Mouse (Mus musculus): ENCODE measurements around the gene Dagla. TPM values are rescaled to one million over a fixed set of nuclear protein-coding genes. Genes with fewer than 3 reads are reported as not detected.

The Dagla gene
- total RNA-seq, 2 experiments from 2014 or later, result 131 to 134 TPM

DNA sequence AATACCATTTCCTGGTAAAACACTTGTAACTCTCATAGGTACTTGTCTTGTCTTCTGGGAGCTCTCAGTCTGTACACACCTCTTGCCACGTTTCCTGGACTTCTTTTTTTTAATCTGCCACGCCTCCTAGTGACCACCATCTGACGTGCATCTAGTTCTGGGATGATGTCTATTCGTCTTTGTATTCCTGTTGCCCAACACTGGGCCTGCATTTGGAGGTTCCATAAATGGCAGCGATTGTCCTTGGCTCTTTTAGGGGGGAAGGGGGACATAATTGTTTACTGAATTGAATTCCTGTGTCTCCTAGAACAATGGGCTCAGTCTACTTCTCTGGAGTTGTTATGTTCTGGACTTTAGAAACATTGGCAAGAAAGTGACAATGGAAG is 100.1 kb downstream of the Dagla start:
- DNase-seq (ENCODE audit: low spot score in 2 of 2), result no peak

DNA sequence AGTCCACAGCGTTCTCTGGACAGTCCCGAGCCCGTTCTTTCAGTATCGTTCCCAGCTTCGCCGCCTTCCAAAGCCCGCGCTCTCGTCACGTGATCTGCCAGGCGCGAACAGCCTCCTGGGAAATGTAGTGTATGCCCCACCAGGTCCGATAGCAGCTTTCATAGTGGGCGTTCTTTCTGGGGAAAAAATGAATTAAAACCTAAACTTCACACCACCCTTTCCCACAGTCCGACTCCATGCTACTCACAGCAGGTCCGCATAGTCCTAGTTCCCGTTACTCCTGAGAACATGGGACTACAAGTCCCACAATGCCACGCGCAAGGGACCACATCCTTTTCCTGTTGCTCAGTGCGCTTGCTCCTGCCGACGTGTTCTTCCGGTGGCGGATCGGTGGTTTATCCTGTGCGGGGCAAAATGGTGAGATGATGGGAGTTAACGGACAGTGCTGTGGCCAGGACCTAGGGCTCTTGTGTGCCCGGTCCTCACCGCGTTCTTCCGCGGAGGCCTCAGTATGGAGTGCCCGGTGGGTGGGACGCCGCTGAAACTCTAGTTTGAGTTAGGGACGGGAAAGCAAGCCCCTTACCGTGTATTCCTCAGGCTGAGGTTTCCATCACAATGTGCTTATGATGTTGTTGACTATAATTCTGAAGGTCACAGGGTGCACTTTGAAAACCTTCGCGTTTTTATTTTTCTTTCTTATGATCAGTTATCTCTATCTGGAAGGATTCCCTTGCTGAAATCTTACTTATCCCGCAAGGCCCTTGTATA is 100.6 kb downstream of the Dagla start, which contains the start of the genes Tmem258 and Fen1:
TSS of gene Tmem258 (plus strand) at position 167 of the 768 bp plus-strand sequence.
TSS of gene Fen1 (minus strand) at position 322 of the 768 bp plus-strand sequence.
- DNase-seq (ENCODE audit: low spot score in 2 of 2), result peak; percentile 94 to 95

DNA sequence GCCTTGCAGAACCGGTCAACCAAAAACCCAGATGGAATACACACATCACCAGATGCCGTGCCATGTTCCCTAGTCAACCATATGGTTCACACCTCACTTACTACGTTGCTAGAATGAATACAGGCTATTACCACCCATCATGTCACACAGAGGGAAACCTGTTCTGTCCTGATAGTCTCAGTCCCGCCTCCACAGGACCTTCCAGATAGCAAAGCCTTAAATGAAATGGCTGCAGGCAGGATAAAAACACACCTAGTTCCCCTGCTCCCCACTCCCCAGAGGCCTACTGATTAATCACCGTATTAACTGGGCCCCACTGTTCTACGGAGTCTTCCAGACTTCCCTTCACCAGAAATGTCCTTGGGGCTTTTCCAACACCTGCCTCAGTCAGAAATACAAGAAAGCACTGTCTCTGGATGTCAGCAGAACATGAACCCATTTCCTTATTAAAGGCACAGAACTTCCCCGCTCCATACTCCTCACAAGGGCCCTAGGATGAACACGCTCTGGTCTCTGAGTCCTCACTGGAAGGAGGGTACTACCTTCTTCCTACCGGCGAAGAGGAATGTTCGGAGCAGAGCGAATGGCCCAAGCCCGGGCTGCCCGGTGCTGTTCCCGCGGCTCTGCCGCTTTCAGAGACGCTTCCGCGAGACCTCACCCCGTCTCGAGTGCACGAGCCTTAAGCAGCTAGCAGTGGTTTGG is 101.4 kb downstream of the Dagla start:
- no peak for DNase-seq (ENCODE audit: low spot score in 2 of 2)

DNA sequence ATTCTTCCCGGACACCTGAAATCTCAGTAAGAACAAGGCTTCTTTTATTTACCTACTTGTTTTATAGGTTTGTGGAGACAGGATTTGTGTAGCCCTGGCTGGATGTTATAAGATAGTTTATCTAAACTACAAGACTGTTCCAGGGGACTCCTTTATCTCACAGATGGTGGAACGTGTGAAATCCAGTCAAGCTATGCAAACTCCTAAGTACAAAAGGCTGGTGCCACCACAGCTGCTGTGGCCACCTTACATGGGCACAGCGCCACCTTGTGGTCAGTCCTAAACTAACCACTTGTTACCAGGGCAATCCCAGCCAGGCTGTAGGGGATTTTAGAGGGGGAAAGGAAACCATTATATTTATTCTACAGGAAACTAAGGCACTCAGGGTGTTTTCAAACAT is 106.0 kb downstream of the Dagla start:
- peak; percentile 79 to 83 for DNase-seq (ENCODE audit: low spot score in 2 of 2)

DNA sequence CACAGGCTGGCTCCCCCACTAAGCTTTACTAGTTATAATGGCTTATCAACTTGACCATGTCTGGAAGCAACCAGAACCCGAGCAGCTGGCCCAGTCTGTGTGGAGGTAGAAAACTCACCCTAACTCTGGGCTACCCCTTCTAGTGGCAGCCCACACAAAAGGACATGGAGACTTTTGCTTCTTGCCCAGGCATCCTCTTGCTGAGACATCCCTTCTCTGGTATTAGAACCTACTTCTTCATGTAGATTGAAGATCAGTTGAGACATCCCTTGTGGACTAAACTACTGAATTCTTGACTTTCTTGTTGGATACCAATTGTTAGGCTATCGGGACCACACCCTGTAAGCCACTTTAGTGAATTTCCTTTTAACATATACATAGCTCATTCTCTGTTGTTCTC is 106.4 kb downstream of the Dagla start:
- no peak for DNase-seq (ENCODE audit: low spot score in 2 of 2)

DNA sequence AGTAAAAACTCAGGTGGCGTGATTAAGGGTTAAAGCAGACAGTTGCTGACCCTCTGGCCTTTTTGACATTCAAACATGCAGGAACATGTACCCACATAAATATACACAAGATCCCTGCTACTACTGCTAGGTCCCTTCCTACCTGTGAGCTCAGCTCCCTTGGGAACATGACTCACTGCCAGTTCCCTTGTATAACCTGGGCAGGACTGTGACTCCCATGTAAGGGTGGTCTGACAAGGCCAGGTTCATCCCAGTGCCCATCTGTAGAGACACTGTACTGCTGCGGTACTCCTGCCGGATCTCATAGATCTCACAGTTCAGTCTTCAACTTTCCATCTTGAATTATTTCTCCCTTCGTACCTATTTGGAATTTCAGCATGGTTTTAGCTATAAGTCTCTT is 107.5 kb downstream of the Dagla start:
- DNase-seq (ENCODE audit: low spot score in 2 of 2), result no peak

Other genes starting within 250 kb of the Dagla start
- gene Fads2, start 203.1 kb downstream of the Dagla start, total RNA-seq (2021), result 100 to 1,000 TPM; 230 to 239 TPM
- 100 to 1,000 TPM; 193 to 203 TPM for gene Fads1, start 122.0 kb downstream of the Dagla start, total RNA-seq (2021)
- 10 to 100 TPM; 90.6 to 91.7 TPM for gene Tmem258, start 100.9 kb downstream of the Dagla start, total RNA-seq (2021)
- gene Fen1, start 100.7 kb downstream of the Dagla start, total RNA-seq (2021), result 10 to 100 TPM in 1 of 2 experiments, 1 to 10 TPM in 1; 8.8 to 10.1 TPM
- 10 to 100 TPM; 29.6 to 31.2 TPM for gene Myrf, start 64.1 kb downstream of the Dagla start, total RNA-seq (2021)
- gene Syt7, start 84.2 kb upstream of the Dagla start, total RNA-seq (2021), result 100 to 1,000 TPM; 277 to 282 TPM
- gene Lrrc10b, start 152.6 kb upstream of the Dagla start, total RNA-seq (2021), result 10 to 100 TPM; 58.7 to 58.9 TPM
- gene Ppp1r32, start 178.1 kb upstream of the Dagla start, total RNA-seq (2021), result 1 to 10 TPM; 1.5 to 1.6 TPM
- gene Cpsf7, start 220.4 kb upstream of the Dagla start, total RNA-seq (2021), result 10 to 100 TPM; 63.5 to 71.9 TPM
- gene Sdhaf2, start 221.3 kb upstream of the Dagla start, total RNA-seq (2021), result 10 to 100 TPM; 57.6 to 62.0 TPM